Comparison of ENCODE assay signal across 8 mouse cellular contexts in genomic region chr6:91728939-91729619, GRCm38 (mm10). TPM values are rescaled to one million over a fixed set of nuclear protein-coding genes. Genes with fewer than 3 reads are reported as not detected.
DNase-seq lines count a peak whose midpoint lies in the region; ATAC-seq and TF ChIP-seq lines count a peak whose summit lies in the region.

No protein-coding gene starts in this region.

- 34% methylated on average over 6 of the region's 6 CpGs for WGBS in kidney, embryonic 15.5 days
- 27% methylated on average over 6 of the region's 6 CpGs for WGBS in hindbrain, embryonic 16.5 days
- WGBS in midbrain, postnatal 0 days = 25% methylated on average over 6 of the region's 6 CpGs
- 79% methylated on average over 6 of the region's 6 CpGs for WGBS in cerebellum, adult 2 months

- H3K9me3 ChIP-seq in kidney, embryonic 15.5 days (replicated peaks) = no peaks in the 10 kb centered on the region
- H3K9me3 ChIP-seq in hindbrain, embryonic 16.5 days (ENCODE audit: control insufficient read depth, low read length) = no peaks in the 10 kb centered on the region
- no peaks in the 10 kb centered on the region for H3K9me3 ChIP-seq in midbrain, postnatal 0 days (ENCODE audit: low read length)

- H3K4me2 ChIP-seq in kidney, embryonic 15.5 days = no peak overlapping the region
- no peak overlapping the region for H3K4me2 ChIP-seq in hindbrain, embryonic 16.5 days (ENCODE audit: low read length)
- H3K4me2 ChIP-seq in midbrain, postnatal 0 days (ENCODE audit: low read depth, low read length, poor library complexity, severe bottlenecking) = no peak overlapping the region

- H3K4me3 ChIP-seq in kidney, embryonic 15.5 days (replicated peaks) = no peak overlapping the region
- H3K4me3 ChIP-seq in hindbrain, embryonic 16.5 days (ENCODE audit: low read length) = no peak overlapping the region
- no peak overlapping the region for H3K4me3 ChIP-seq in midbrain, postnatal 0 days (ENCODE audit: low read depth, low read length)
- no peak overlapping the region for H3K4me3 ChIP-seq in cerebellum, adult 2 months (replicated peaks; ENCODE audit: insufficient read depth, low read depth, low read length)

- peaks cover 29% of the 10 kb centered on the region for H3K4me1 ChIP-seq in kidney, embryonic 15.5 days
- peaks cover 18% of the 10 kb centered on the region for H3K4me1 ChIP-seq in hindbrain, embryonic 16.5 days (ENCODE audit: control insufficient read depth, insufficient read depth, low read depth, low read length)
- 0 out of 2 replicates have a peak, but pooled peaks cover 2% of the 10 kb centered on the region for H3K4me1 ChIP-seq in midbrain, postnatal 0 days (ENCODE audit: insufficient read depth, low read length)
- H3K4me1 ChIP-seq in cerebellum, adult 2 months (ENCODE audit: control insufficient read depth, insufficient read depth, low read length) = 0 out of 2 replicates have a peak, but pooled peaks cover 7% of the 10 kb centered on the region

- H3K36me3 ChIP-seq in kidney, embryonic 15.5 days = peaks cover 93% of the 10 kb centered on the region
- H3K36me3 ChIP-seq in hindbrain, embryonic 16.5 days (ENCODE audit: control insufficient read depth, insufficient read depth, low read length) = peaks cover 14% of the 10 kb centered on the region
- H3K36me3 ChIP-seq in midbrain, postnatal 0 days (ENCODE audit: insufficient read depth, low read length) = peaks cover 62% of the 10 kb centered on the region

- H3K9ac ChIP-seq in kidney, embryonic 15.5 days = 0 out of 2 replicates have a peak overlapping the region, but pooled peaks have one; percentile 0
- H3K9ac ChIP-seq in hindbrain, embryonic 16.5 days (ENCODE audit: low read depth, low read length) = no peak overlapping the region; the same call in 1 of the 2 replicates
- peak overlapping the region; percentile 13; the same call in 1 of the 2 replicates for H3K9ac ChIP-seq in midbrain, postnatal 0 days (replicated peaks; ENCODE audit: low read length, poor library complexity, severe bottlenecking)

- H3K27ac ChIP-seq in kidney, embryonic 15.5 days = peak overlapping the region; percentile 82
- H3K27ac ChIP-seq in hindbrain, embryonic 16.5 days (ENCODE audit: low read depth, low read length) = peak overlapping the region; percentile 58
- H3K27ac ChIP-seq in midbrain, postnatal 0 days (ENCODE audit: low read depth, low read length) = peak overlapping the region; percentile 47
- H3K27ac ChIP-seq in cerebellum, adult 2 months (ENCODE audit: insufficient read depth, low read length) = no peak overlapping the region; the same call in 1 of the 2 replicates

- peak; percentile 50; the same call in 1 of the 2 replicates for ATAC-seq in kidney, embryonic 15.5 days (replicated peaks; ENCODE audit: low FRiP score)
- ATAC-seq in hindbrain, embryonic 16.5 days = peak; percentile 12
- ATAC-seq in midbrain, postnatal 0 days (ENCODE audit: low FRiP score) = no peak
- no peak for ATAC-seq in megakaryocyte progenitor cell, adult 5-6 weeks (replicated peaks; ENCODE audit: poor library complexity)

- no peak for DNase-seq in kidney, postnatal 25 days
- peak; percentile 54 for DNase-seq in fibroblast of lung, adult 2 months (ENCODE audit: low read depth)
- DNase-seq in midbrain, postnatal 0 days (ENCODE audit: low spot score) = no peak
- no peak for DNase-seq in cerebellum, postnatal 36 days
- DNase-seq in cerebellum, adult 2 months = no peak

- no peaks in the 10 kb centered on the region for H3K27me3 ChIP-seq in kidney, embryonic 15.5 days
- H3K27me3 ChIP-seq in hindbrain, embryonic 16.5 days (replicated peaks; ENCODE audit: control insufficient read depth, insufficient read depth, low read length) = no peaks in the 10 kb centered on the region
- H3K27me3 ChIP-seq in midbrain, postnatal 0 days (ENCODE audit: insufficient read depth, low read length) = no peaks in the 10 kb centered on the region
- no peaks in the 10 kb centered on the region for H3K27me3 ChIP-seq in cerebellum, adult 2 months (ENCODE audit: control insufficient read depth, insufficient read depth, low read length)

- no peak for TF ChIP-seq POLR2A in cerebellum, adult 2 months (IDR thresholded peaks at IDR 0.05; ENCODE audit: borderline replicate concordance, insufficient read depth, low read length)

- TF ChIP-seq CTCF in midbrain, postnatal 0 days (IDR thresholded peaks at IDR 0.05) = no peak
- no peak for TF ChIP-seq CTCF in cerebellum, adult 2 months (IDR thresholded peaks at IDR 0.05; ENCODE audit: borderline replicate concordance, insufficient read depth, low read depth, low read length)

RNA-seq across cellular contexts. Expression of gene Slc6a6, which starts 45.2 kb away (rescaled TPM):
- 84.0 and 87.2 TPM in 2 replicates for polyA plus RNA-seq in kidney, embryonic 15.5 days (2015; fragmentation: Nextera tagmentation; extraction: Ambion mirVana)
- polyA plus RNA-seq in hindbrain, embryonic 16.5 days (2015; fragmentation: Nextera tagmentation; extraction: Ambion mirVana) = 108 TPM in 2 replicates
- 105 and 147 TPM in 2 replicates for total RNA-seq in midbrain, postnatal 0 days (2014; rRNA removed)
- polyA plus RNA-seq in midbrain, postnatal 0 days (2015; fragmentation: Nextera tagmentation; extraction: Ambion mirVana) = 123 and 146 TPM in 2 replicates
- 73.3 and 79.3 TPM in 2 replicates for polyA plus RNA-seq in cerebellum, adult 2 months (2012; rRNA removed)
- 30.6 and 34.6 TPM in 2 replicates for total RNA-seq in megakaryocyte progenitor cell, adult 5-6 weeks (2015)
- total RNA-seq in megakaryocyte progenitor cell, adult 5-6 weeks (2017) = 20.7 and 26.7 TPM in 2 replicates

Comparison
In these comparisons a context has a peak if more than half of its experiments do, and no peak if none do; other contexts are left out.
1. ATAC-seq: peak in kidney, embryonic 15.5 days (single experiment) and hindbrain, embryonic 16.5 days (single experiment); none in midbrain, postnatal 0 days (single experiment) and megakaryocyte progenitor cell, adult 5-6 weeks (single experiment).